Mouse (Mus musculus) testis, adult 2 months (tissue): ENCODE results near the gene Trim11.

Experiments
- CTCF ChIP-seq: fragments of 200-500 bp; IDR thresholded peaks from 2 replicates; pipeline ENCODE4 v1.5.1; 2012; ENCODE audit warnings: low read depth, mild to moderate bottlenecking, inconsistent platforms, low read length, moderate library complexity; ENCODE audit not compliant: control insufficient read depth, insufficient read depth, insufficient replicate concordance
- POLR2A ChIP-seq: fragments of 200-500 bp; IDR thresholded peaks from 2 replicates; pipeline ENCODE4 v1.6.1; 2012; ENCODE audit warnings: low read depth, mild to moderate bottlenecking, inconsistent platforms, low read length, moderate library complexity; ENCODE audit not compliant: control insufficient read depth

GRCm38 (mm10) chr11:58938322-58939087 is 39.4 kb upstream of the Trim11 start, which contains the start of gene Rnf187:
- TF ChIP-seq CTCF: no peak
- peak; percentile 88 for TF ChIP-seq POLR2A
